Mouse (Mus musculus) forebrain, embryonic 16.5 days (tissue): Measurements from ENCODE around the gene Lrrc20. TPM values are rescaled to one million over a fixed set of nuclear protein-coding genes. Genes with fewer than 3 reads are reported as not detected.

ENCODE experiments used
- polyA plus RNA-seq: library from polyadenylated mRNA; unstranded; fragments of >200 nt; fragmentation: Nextera tagmentation; extraction: Ambion mirVana; gene quantifications from 2 replicates; pipeline ENCODE4 v1.2.1, GENCODE M21; 2015

The Lrrc20 gene
- polyA plus RNA-seq, 1 experiment from 2014 or later: 25.7 TPM

Other genes with a start within 250 kb of the Lrrc20 start
- 0.10 and 0.27 TPM in 2 replicates for gene Adamts14, start 202.4 kb upstream of the Lrrc20 start, polyA plus RNA-seq
- not detected in 2 replicates for gene Prf1, start 178.0 kb upstream of the Lrrc20 start, polyA plus RNA-seq
- 17.1 and 18.0 TPM in 2 replicates for gene Pald1, start 92.3 kb upstream of the Lrrc20 start, polyA plus RNA-seq
- 0.10 and 0.15 TPM in 2 replicates for gene Nodal, start 57.8 kb upstream of the Lrrc20 start, polyA plus RNA-seq
- gene Eif4ebp2, start 23.1 kb upstream of the Lrrc20 start, polyA plus RNA-seq: 78.2 and 88.4 TPM in 2 replicates
- 0.34 and 1.1 TPM in 2 replicates for gene Npffr1, start 119.7 kb downstream of the Lrrc20 start, polyA plus RNA-seq
- 244 and 261 TPM in 2 replicates for gene Ppa1, start 172.8 kb downstream of the Lrrc20 start, polyA plus RNA-seq
- gene Sar1a, start 204.5 kb downstream of the Lrrc20 start, polyA plus RNA-seq: 224 and 244 TPM in 2 replicates
- 20.2 and 22.4 TPM in 2 replicates for gene Tysnd1, start 219.7 kb downstream of the Lrrc20 start, polyA plus RNA-seq
- 5.6 and 7.6 TPM in 2 replicates for gene Aifm2, start 239.5 kb downstream of the Lrrc20 start, polyA plus RNA-seq